Mouse (Mus musculus) hindbrain, embryonic 11.5 days (tissue): ENCODE results near the gene Psma4. TPM values are rescaled to one million over a fixed set of nuclear protein-coding genes. Genes with fewer than 3 reads are reported as not detected.

ENCODE experiments used
- ATAC-seq: fragments of 200-750 bp; cut with Nextera tagmentation; 2 replicates; pipeline ENCODE4 v1.8.0; 2017; ENCODE audit warnings: mild to moderate bottlenecking, moderate TSS enrichment, moderate library complexity; ENCODE audit not compliant: low FRiP score
- DNase-seq: peaks from one replicate; pipeline ENCODE4 v3.0.0-alpha.2; 2015; ENCODE audit warnings: low spot score
- H3K27ac ChIP-seq: fragments of 300-500 bp; sonication (generic); 2 replicates; pipeline ENCODE4 v1.5.1; 2014; ENCODE audit warnings: mild to moderate bottlenecking, low read depth, low read length
- H3K27me3 ChIP-seq: fragments of 300-500 bp; sonication (generic); 2 replicates; pipeline ENCODE4 v1.6.1; 2014; ENCODE audit warnings: mild to moderate bottlenecking, low read length, moderate library complexity, mixed read lengths; ENCODE audit not compliant: control insufficient read depth, insufficient read depth
- H3K36me3 ChIP-seq: fragments of 300-500 bp; sonication (generic); 2 replicates; pipeline ENCODE4 v1.6.1; 2014; ENCODE audit warnings: mild to moderate bottlenecking, low read length, moderate library complexity, mixed read lengths; ENCODE audit not compliant: control insufficient read depth, insufficient read depth
- H3K4me1 ChIP-seq: fragments of 300-500 bp; sonication (generic); replicated peaks from 2 replicates; pipeline ENCODE4 v1.6.1; 2014; ENCODE audit warnings: low read length, mixed read lengths; ENCODE audit not compliant: control insufficient read depth, insufficient read depth
- H3K4me2 ChIP-seq: fragments of 300-500 bp; sonication (generic); replicated peaks from 2 replicates; pipeline ENCODE4 v1.6.1; 2014; ENCODE audit warnings: mild to moderate bottlenecking, low read depth, low read length
- H3K4me3 ChIP-seq: fragments of 300-500 bp; sonication (generic); 2 replicates; pipeline ENCODE4 v1.5.1; 2014; ENCODE audit warnings: low read depth, low read length
- H3K9ac ChIP-seq: fragments of 300-500 bp; sonication (generic); 2 replicates; pipeline ENCODE4 v1.6.1; 2014; ENCODE audit warnings: low read depth, low read length
- H3K9me3 ChIP-seq: fragments of 300-500 bp; sonication (generic); 2 replicates; pipeline ENCODE4 v1.6.1; 2016; ENCODE audit warnings: low read length; ENCODE audit not compliant: control insufficient read depth
- WGBS: fragments of 180-500 bp; shearing (Covaris S2); extraction: QIAGEN DNeasy Blood & Tissue Kit; methylation state at CpG from one replicate; pipeline ENCODE4 v1.1.7; 2014; 5-methylcytosine and 5-hydroxymethylcytosine counted together
- polyA plus RNA-seq: library from polyadenylated mRNA; unstranded; fragments of >200 nt; fragmentation: Nextera tagmentation; extraction: Ambion mirVana; gene quantifications from 2 replicates; pipeline ENCODE4 v1.2.1, GENCODE M21; 2014

The Psma4 gene
- polyA plus RNA-seq, result 340 TPM in 2 replicates

- H3K4me3 ChIP-seq, result peak within 1 kb of the TSS; percentile 81
- H3K9me3 ChIP-seq, result no peaks in the 10 kb centered on the region
- ATAC-seq, result peak; percentile 100
- H3K4me1 ChIP-seq, result no peaks in the 10 kb centered on the region; the same call in 1 of the 2 replicates
- no peaks in the 10 kb centered on the region for H3K36me3 ChIP-seq
- DNase-seq, result peak; percentile 95
- 0% methylated on average over 58 of the region's 65 CpGs for WGBS
- H3K27me3 ChIP-seq, result no peaks in the 10 kb centered on the region
- H3K27ac ChIP-seq, result peak within 1 kb of the TSS; percentile 93
- peak within 1 kb of the TSS; percentile 76 for H3K9ac ChIP-seq
- H3K4me2 ChIP-seq, result peak within 1 kb of the TSS; percentile 74
Observed at GRCm38 (mm10) chr9:54950575-54951321, at the start of gene Psma4, which contains the start of gene AY074887. Gene Psma4, plus strand, starts transcription at chr9:54950790. Gene AY074887, minus strand, starts transcription at chr9:54950998.

GRCm38 (mm10) chr9:54909446-54909845, 41.1 kb upstream of the Psma4 start:
- Histone ChIP-seq H3K9ac (no peak overlapping the region), H3K36me3 (no peaks in the 10 kb centered on the region), H3K27me3 (no peaks in the 10 kb centered on the region), H3K4me1 (no peaks in the 10 kb centered on the region), H3K27ac (no peak overlapping the region), H3K9me3 (no peaks in the 10 kb centered on the region), H3K4me2 (no peak overlapping the region), H3K4me3 (no peak overlapping the region)
- no peak for DNase-seq
- WGBS, result 94% methylated on average over 5 of the region's 5 CpGs
- ATAC-seq, result no peak

DNA sequence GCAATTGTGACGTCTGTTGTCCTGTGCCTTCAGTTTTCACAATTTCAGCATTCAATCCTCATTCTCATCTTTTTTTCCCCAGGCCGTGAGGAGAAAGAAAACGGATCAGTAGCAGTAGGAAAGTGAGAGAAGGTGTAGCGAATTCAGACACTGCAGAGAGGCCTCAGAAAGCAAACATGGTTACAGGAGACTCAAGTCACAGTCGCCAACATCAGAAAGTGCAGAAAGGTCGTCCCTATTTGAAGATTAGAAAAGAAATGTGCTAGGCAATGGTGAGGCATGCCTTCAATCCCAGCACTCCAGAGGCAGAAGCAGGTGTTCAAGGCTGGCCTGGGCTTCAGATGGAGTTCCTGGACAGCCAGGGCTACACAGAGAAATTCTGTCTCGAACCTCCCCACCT, 35.0 kb upstream of the Psma4 start:
- Histone ChIP-seq H3K4me1 (no peaks in the 10 kb centered on the region), H3K4me2 (no peak overlapping the region), H3K4me3 (no peak overlapping the region), H3K27me3 (no peaks in the 10 kb centered on the region), H3K9ac (no peak overlapping the region), H3K27ac (no peak overlapping the region), H3K36me3 (no peaks in the 10 kb centered on the region), H3K9me3 (no peaks in the 10 kb centered on the region)
- no peak for ATAC-seq
- 66% methylated on average over 7 of the region's 7 CpGs for WGBS
- DNase-seq, result no peak

- Histone ChIP-seq H3K9ac (no peak overlapping the region), H3K27me3 (no peaks in the 10 kb centered on the region), H3K4me2 (no peak overlapping the region), H3K4me3 (0 out of 2 replicates have a peak overlapping the region, but pooled peaks have one; percentile 56), H3K27ac (no peak overlapping the region), H3K4me1 (no peaks in the 10 kb centered on the region), H3K36me3 (no peaks in the 10 kb centered on the region), H3K9me3 (no peaks in the 10 kb centered on the region)
- ATAC-seq (peak; percentile 27), DNase-seq (no peak)
- 63% methylated on average over 8 of the region's 8 CpGs for WGBS
Observed at GRCm38 (mm10) chr9:54916401-54916800, 34.2 kb upstream of the Psma4 start.

DNA sequence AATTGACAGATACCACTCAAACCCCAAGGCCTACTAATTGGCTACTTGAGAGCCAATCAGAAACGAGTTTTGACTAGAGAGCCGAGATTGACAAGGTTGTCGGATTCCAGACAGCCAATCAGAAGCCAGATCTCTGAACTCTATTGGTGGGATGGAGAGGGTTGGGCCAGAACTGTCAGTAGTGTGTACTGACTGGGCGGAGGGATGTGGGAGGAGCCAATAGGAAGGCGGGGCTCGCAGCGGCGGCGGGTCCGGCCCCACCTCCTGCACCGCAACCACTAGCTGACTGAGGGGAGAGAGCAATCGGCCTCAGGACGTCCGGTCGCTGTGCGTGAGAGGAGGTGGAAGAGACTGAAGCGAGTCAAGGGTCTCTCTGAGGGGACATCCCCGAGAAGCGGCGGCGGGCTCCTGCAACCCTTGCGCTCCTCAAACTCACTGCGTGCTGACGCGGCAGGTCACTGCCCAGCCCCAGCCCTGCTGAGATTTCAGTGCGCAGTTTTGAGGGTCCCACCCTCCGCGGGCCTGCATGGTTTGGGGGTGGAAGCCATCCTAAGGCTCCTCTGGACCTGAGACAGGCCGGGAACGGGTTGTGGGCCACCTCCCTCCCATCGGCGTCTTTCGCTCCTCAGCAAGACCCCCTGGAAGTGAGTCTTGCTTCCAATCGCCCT, 33.4 kb upstream of the Psma4 start, which contains the start of gene Hykk:
TSS of gene Hykk (plus strand) at position 274 of the 668 bp plus-strand sequence.
- H3K36me3 ChIP-seq, result no peaks in the 10 kb centered on the region
- DNase-seq (peak; percentile 89), ATAC-seq (peak; percentile 99)
- peak within 1 kb of the TSS; percentile 81 for H3K4me2 ChIP-seq
- no peak within 1 kb of the TSS for H3K27ac ChIP-seq
- WGBS, result under 1% methylated on average over 34 of the region's 34 CpGs
- H3K4me3 ChIP-seq, result peak within 1 kb of the TSS; percentile 56
- peak within 1 kb of the TSS; percentile 61 for H3K9ac ChIP-seq
- no peaks in the 10 kb centered on the region for H3K9me3 ChIP-seq
- H3K4me1 ChIP-seq, result no peaks in the 10 kb centered on the region
- H3K27me3 ChIP-seq, result no peaks in the 10 kb centered on the region

DNA sequence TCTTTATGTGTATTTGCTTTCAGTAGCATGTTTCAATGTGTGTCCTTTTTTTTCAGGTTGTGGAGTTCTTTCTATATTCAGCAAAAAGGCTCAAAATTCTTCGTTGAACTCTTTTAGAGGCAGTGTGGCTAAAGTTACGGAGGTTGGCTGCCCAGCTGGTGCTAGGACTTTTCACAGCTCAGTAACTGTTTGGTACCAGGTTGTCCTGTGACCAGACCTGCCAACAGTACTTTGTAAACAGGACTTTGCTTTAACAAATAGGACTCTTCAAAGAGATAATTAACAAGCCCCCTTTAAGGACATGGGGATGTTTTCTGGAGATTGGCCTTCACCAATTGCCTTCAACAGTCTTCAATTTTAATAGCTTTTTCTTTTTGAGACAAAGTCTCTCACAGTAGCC, 32.4 kb upstream of the Psma4 start:
- H3K9me3 ChIP-seq, result no peaks in the 10 kb centered on the region
- H3K27me3 ChIP-seq, result no peaks in the 10 kb centered on the region
- no peak overlapping the region for H3K4me3 ChIP-seq
- DNase-seq (no peak), ATAC-seq (no peak)
- H3K27ac ChIP-seq, result no peak overlapping the region
- no peak overlapping the region for H3K4me2 ChIP-seq
- H3K9ac ChIP-seq, result no peak overlapping the region
- 77% methylated on average over 2 of the region's 2 CpGs for WGBS
- H3K4me1 ChIP-seq, result no peaks in the 10 kb centered on the region
- H3K36me3 ChIP-seq, result no peaks in the 10 kb centered on the region

DNA sequence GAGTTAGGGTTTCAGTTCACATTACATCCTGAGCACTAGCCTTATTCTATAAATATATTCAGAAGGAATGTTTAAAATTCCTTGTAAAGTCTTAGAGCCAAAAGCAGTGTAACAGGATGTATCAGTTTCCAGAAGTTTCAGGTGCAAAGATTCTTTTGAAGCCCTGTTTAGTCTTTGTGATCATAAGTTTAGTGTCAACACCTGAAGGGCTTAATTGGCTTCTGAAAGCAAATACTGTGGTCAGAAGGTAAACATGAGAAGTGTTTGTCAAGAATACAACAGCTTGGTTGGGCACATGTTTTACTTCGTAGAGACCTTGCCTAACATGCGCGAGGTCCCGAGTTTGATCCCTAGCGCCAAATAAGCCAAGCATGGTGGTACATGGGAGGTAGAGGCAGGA, 31.8 kb upstream of the Psma4 start:
- Histone ChIP-seq H3K4me2 (no peak overlapping the region), H3K4me3 (no peak overlapping the region), H3K27ac (no peak overlapping the region), H3K27me3 (no peaks in the 10 kb centered on the region), H3K36me3 (no peaks in the 10 kb centered on the region), H3K9ac (no peak overlapping the region), H3K4me1 (no peaks in the 10 kb centered on the region), H3K9me3 (no peaks in the 10 kb centered on the region)
- WGBS, result 92% methylated on average over 5 of the region's 5 CpGs
- DNase-seq (no peak), ATAC-seq (no peak)

GRCm38 (mm10) chr9:54919946-54920345, 30.6 kb upstream of the Psma4 start:
- ATAC-seq, result no peak
- Histone ChIP-seq H3K27ac (no peak overlapping the region), H3K27me3 (no peaks in the 10 kb centered on the region), H3K4me2 (no peak overlapping the region), H3K9me3 (no peaks in the 10 kb centered on the region), H3K36me3 (no peaks in the 10 kb centered on the region), H3K4me1 (no peaks in the 10 kb centered on the region), H3K9ac (no peak overlapping the region), H3K4me3 (no peak overlapping the region)
- 61% methylated on average over 4 of the region's 4 CpGs for WGBS
- DNase-seq, result no peak
